Mouse (Mus musculus) ZHBTc4 (cell line): ENCODE measurements at regions not wholly inside any gene's neighbourhood (a gene's known extent, or its start where the extent isn't known, plus 50 kb on each side); places are given as distances from the start of the nearest gene placed in this dataset.

Experiments
- DNase-seq: peaks from one replicate; pipeline ENCODE4 v3.0.0-alpha.2; 2011; ENCODE audit warnings: low read depth, low spot score

- DNase-seq: no peak
These were observed 55.7 kb downstream of the Id4 start for GRCm38 (mm10) chr13:48316747-48317146.

- no peak for DNase-seq
These were observed 56.4 kb downstream of the Id4 start for GRCm38 (mm10) chr13:48317457-48317856.

GRCm38 (mm10) chr13:48319001-48319400 lies 58.0 kb downstream of the Id4 start:
- no peak for DNase-seq

GRCm38 (mm10) chr13:48324290-48324718 lies 63.3 kb downstream of the Id4 start:
- DNase-seq: peak; percentile 85

- DNase-seq: no peak
These were observed 69.6 kb downstream of the Id4 start for GRCm38 (mm10) chr13:48330619-48331018.

GRCm38 (mm10) chr13:48336135-48336534 lies 75.1 kb downstream of the Id4 start:
- DNase-seq: peak; percentile 24

GRCm38 (mm10) chr13:48336602-48337001 lies 75.6 kb downstream of the Id4 start:
- DNase-seq: peak; percentile 55

- DNase-seq: no peak
These were observed 77.5 kb downstream of the Id4 start for GRCm38 (mm10) chr13:48338561-48338960.

- DNase-seq: no peak
These were observed 89.1 kb downstream of the Id4 start for GRCm38 (mm10) chr13:48350124-48350523.

GRCm38 (mm10) chr13:48350955-48351354 lies 89.9 kb downstream of the Id4 start:
- no peak for DNase-seq

GRCm38 (mm10) chr13:48357118-48357517 lies 96.1 kb downstream of the Id4 start:
- no peak for DNase-seq

GRCm38 (mm10) chr13:48357640-48358039 lies 96.6 kb downstream of the Id4 start:
- DNase-seq: no peak

- no peak for DNase-seq
These were observed 110.0 kb downstream of the Id4 start for GRCm38 (mm10) chr13:48371060-48371459.

GRCm38 (mm10) chr13:48376405-48376804 lies 115.4 kb downstream of the Id4 start:
- no peak for DNase-seq

GRCm38 (mm10) chr13:48383580-48384445 lies 122.8 kb downstream of the Id4 start:
- no peak for DNase-seq

GRCm38 (mm10) chr13:48384901-48385300 lies 123.9 kb downstream of the Id4 start:
- no peak for DNase-seq

- no peak for DNase-seq
These were observed 122.1 kb downstream of the Zfp169 start for GRCm38 (mm10) chr13:48391126-48391525.

GRCm38 (mm10) chr13:48397761-48398160 lies 115.5 kb downstream of the Zfp169 start:
- peak; percentile 20 for DNase-seq

GRCm38 (mm10) chr13:48398617-48399016 lies 114.6 kb downstream of the Zfp169 start:
- DNase-seq: no peak

- no peak for DNase-seq
These were observed 110.9 kb downstream of the Zfp169 start for GRCm38 (mm10) chr13:48402316-48402715.

GRCm38 (mm10) chr13:48422438-48423329 lies 90.6 kb downstream of the Zfp169 start:
- no peak for DNase-seq

- peak; percentile 74 for DNase-seq
These were observed 86.4 kb downstream of the Zfp169 start for GRCm38 (mm10) chr13:48426816-48427215.
